Mouse (Mus musculus) left cerebral cortex, postnatal 36 days (tissue): ENCODE measurements around the gene Yipf2. TPM values are rescaled to one million over a fixed set of nuclear protein-coding genes. Genes with fewer than 3 reads are reported as not detected.
A peak's percentile ranks its signal among the peaks of the same experiment; 100 is the strongest.
"Not testable (repeated sequence)": the region's sequence is repeated elsewhere in the genome, so short reads cannot be mapped to it uniquely, and the experiment has no call there.

Experiments
- DNase-seq, 2 experiments: peaks; one replicate each; pipeline ENCODE4 v3.0.0; 2021 to 2022; ENCODE audit warnings: low spot score in 2 of 2, mixed read lengths in 1 of 2
- intact Hi-C: fragments of 180-260 bp; cut with DNase I; formaldehyde crosslinking; loops from one replicate; pipeline ENCODE4 v1.15.1; 2025
- total RNA-seq, 2 experiments: library from RNA; stranded (reverse); gene quantifications; 2 replicates each; pipeline ENCODE4 v1.2.3; 2021

Gene Yipf2
- total RNA-seq, 2 experiments from 2014 or later = 21.5 to 22.7 TPM

DNA sequence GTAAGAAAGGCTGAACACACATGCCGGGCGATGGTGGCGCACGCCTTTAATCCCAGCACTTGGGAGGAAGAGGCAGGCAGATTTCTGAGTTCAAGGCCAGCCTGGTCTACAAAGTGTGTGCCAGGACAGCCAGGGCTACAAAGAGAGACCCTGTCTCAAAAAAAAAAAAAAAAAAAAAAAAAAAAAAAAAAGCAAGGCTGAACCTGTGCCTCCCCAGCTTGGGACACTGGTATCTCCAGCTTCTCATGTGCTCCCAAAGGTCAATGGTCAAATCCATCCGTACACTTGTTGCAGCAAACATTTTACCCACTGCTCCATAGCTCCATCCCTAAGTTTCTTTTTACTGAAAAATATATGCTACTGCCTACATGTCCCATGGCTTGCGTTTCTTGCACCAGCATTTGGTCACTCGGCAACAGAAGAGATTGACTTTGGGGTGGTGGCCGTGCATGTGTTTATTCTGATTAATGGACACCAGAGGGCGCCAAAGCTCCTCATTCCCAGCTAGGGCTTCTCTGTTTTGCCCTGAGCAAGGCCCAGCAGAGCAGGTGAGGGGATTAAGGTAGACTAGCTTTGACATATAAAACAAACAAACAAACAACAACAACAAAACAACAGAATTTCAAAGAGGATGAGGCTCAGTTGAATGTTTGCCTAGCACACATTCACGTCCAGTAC is 9.2 kb upstream of the Yipf2 start:
- intact Hi-C loops = loop anchor here (5.0 kb wide), 1 partner anchor 270 kb away; no protein-coding TSS in a partner anchor
- DNase-seq = peak; percentile 52 to 63

DNA sequence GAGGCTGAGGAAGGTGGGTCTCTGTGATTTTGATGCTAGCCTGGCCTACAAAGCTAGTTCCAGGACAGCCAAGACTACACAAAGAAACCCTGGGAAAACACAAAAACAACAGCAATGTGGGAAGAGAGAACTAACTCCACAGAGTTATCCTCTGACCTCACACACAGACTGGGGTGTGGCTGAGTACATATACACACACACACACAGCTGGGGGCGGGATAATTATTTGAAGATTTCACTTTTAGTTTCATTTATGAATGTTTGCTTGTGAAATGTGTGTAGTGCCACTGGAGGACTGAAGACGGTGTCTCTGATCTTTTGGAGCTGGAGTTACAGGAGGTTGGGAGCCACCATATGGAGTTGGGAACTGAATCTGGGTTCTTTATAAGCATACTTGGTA is 8.4 kb upstream of the Yipf2 start:
- intact Hi-C loops = loop anchor here (5.0 kb wide), 1 partner anchor 271 kb away; no protein-coding TSS in a partner anchor
- no peak for DNase-seq

DNA sequence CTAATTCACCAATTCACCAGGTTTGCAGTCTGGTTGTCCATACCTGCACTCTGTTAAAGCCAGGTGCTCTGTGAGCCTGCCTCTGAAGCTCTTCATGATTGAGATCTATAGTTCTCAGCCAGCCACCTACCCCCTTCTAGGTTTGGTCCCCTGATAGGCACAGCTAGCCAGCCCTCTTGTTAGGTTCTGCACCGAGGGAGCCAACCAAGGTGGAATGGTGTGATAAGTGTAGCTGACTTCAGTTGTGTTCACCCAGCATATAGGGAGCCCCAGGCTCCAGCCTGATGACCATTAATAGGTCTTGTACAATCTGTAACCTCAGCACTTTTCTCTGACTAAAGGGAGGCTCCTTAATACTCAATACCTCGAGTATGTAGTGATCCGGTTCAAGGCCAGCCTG is 7.6 kb upstream of the Yipf2 start:
- no peak for DNase-seq
- intact Hi-C loops = loop anchor here (5.0 kb wide), 1 partner anchor 272 kb away; no protein-coding TSS in a partner anchor

DNA sequence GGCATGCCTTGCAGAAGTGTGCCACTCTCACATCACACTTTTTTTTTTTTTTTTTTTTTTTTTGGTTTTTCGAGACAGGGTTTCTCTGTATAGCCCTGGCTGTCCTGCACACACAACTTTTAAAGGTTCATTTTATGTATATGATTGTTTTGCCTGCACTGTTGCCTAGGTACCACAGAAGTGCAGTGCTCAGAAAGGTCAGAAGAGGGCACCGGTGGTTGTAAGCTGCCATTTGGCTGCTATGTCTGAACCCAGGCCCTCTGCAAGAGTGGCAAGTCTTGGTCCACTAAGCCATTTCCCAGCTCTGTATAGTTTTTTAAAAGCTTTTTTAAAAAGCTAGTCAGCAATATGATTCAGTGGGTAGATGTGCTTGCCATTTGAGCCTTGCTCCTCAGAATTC is 5.6 kb upstream of the Yipf2 start:
- intact Hi-C loops = no loop called here

DNA sequence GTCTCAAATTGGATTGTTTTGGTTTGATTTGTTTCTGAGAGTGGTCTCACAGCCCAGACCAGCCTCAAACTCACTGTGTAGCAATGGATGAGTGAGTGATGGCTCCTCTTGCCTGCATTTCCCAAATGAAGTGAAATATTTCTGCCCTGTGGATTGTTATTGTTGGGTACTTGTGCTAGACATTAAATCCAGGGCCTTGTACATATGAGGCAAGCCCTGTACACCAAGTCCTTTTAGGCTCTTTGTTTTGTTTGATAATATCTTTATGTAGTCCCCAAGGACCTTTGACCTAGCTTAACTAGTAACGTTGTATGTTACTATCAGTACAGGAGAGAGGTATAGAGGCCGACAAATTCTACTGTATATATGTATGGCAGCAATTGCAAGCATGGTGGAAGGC is 2.2 kb upstream of the Yipf2 start:
- intact Hi-C loops = no loop called here
- DNase-seq = no peak

More for the DNA sequence above, 5.6 kb upstream of the Yipf2 start:
- DNase-seq = no peak

DNA sequence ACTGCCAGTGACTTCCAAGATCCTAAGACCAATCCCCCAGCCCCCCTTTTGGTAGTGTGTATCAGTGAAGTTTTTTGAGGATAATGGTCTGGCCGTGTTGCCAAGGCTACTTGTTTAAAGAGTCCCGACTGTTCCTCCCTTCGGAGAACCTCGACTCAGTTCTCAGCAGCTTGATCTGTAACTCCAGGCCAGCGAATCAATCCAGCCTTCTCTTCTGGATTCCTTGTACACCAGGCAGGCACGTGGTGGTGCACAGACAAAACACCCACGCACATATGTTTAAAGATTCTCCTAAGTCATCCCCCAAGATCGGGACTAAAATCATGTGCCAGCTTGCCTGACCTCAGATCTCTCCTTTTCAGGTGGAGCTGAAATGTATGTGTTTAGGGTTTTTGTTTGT is 1.7 kb upstream of the Yipf2 start:
- intact Hi-C loops, DNase-seq: not testable (repeated sequence)

DNA sequence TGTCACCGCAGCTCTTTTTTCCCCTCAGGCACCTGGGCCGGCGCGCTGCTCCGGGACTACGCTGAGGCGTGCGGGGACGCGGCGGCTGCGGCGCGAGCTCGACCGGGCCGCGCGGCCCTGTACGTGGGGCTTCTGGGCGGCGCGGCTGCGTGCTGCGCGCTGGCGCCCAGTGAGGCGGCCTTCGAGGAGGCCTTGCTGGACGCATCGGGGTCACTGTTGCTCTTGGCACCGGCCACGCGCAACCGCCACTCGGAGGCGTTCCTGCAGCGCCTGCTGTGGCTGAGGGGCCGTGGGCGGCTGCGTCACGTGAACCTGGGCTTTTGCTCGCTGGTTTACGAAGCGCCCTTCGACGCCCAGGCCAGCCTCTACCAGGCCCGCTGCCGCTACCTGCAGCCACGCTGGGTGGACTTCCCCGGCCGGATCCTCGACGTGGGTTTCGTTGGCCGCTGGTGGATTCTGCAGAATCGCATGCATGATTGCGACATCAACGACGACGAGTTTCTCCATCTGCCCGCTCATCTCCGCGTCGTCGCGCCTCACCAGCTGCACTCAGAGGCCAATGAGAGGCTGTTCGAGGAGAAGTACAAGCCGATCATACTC is 594 bp upstream of the Yipf2 start:
- intact Hi-C loops = no loop called here
- DNase-seq = peak; percentile 76 to 78

DNA sequence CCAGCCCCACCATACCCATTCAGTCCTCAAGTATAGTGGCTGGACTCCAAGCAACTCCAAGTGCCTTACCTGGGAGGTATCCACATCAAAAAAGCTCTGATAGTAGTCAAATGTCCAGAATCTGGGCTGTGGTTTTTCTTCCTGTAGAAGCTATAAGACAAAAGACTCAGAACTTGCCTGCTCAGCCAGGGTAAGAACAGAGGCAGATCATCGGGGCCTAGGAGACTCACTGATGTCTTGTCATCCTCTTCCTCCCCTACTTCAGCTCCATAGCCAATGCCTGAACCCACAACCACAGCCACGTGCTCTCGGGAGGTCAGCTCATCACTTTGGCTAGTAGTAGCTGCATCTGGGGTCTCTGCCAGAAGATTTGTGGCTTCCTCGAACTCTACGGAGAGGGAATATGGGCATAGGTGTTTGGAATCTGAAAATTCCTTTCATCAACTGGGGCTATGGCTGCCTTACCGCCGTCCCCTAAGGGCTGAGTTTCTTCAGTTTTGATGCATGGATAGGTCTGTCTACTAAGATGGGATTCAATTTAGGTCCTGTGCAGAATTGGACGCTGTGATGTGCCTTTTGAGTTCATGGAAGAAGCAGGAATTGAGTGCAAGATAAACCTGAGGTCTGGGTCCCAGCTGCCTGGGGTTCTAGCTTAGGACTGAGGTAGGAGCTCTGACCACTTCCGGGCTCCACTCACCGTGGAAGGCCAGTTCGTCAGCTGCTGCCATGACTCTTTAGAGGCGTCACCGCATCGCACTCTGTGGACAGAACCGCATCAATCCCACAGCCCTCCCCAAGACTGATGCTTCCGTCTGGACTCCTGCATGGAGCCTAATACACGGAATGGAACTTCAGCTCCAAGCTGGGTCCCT is 561 bp downstream of the Yipf2 start:
- intact Hi-C loops = loop anchor here (1.0 kb wide), 1 partner anchor 46 kb away; the partner anchor contains the start of gene Carm1
- no peak for DNase-seq

DNA sequence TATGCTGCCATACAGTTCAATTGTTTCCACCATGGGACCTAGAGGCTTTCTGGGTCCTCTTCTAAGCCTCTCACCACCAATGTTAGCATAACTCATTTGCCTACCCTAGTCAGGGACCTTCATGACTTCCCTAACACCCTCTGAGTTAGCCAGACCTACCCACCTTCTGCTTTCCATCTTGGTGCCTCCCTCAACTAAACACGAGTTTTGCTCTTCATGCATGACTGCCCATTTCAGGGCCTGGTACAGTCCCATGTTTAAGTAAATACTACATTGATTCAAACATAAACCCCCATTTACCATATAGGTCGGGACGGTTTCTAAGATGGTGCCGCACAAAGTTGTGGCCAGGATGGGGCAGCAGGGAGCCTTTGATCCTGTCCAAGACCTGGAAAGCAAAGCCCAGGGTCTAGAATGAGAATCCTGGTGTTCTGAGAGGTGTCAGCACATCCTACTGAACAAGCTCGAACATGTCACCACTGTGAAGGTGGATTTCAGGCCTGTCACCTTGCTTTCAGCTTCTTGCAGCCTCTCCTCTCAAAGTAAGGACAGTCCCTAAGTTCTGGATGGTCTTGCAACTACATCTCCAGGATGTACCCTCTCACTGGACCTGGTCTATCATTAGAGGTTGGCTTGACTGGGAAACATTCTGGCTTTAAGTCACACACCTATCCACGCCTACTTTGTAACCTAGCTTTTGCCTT is 1.3 kb downstream of the Yipf2 start:
- intact Hi-C loops = no loop called here
- DNase-seq = no peak

DNA sequence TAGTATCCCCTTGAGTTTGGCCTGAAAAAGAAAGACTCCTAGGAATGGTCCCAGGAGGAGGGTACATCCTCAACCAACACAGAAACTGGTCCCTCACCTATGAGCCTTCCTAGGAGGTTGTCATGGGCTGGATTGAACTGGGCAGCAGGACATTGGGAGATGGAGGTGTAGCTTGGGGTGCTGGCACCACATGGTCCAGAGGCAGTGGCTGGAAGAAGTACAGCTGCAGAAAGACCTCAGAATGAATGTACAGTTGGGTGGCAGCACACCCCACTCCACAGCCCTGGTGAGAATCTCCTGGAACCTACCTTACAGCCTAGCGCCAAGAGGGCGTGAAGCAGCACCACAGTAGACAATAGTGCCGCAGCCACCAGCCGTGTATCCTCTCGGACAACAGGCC is 3.1 kb downstream of the Yipf2 start:
- DNase-seq = no peak
- intact Hi-C loops = no loop called here

DNA sequence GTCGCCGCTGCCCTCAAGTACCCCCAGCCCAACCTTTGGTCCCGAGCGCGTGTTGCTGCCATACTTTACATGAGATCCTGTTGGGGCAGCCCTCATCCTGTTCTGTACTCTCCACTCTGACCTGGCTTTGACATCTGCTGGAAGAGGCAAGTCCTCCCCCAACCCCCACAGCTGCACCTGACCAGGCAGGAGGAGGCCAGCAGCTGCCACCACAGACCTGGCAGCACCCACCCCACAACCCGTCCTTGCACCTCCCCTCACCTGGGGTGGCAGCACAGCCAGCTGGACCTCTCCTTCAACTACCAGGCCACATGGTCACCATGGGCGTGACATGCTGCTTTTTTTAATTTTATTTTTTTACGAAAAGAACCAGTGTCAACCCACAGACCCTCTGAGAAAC is 4.3 kb downstream of the Yipf2 start:
- DNase-seq = no peak
- intact Hi-C loops = no loop called here

DNA sequence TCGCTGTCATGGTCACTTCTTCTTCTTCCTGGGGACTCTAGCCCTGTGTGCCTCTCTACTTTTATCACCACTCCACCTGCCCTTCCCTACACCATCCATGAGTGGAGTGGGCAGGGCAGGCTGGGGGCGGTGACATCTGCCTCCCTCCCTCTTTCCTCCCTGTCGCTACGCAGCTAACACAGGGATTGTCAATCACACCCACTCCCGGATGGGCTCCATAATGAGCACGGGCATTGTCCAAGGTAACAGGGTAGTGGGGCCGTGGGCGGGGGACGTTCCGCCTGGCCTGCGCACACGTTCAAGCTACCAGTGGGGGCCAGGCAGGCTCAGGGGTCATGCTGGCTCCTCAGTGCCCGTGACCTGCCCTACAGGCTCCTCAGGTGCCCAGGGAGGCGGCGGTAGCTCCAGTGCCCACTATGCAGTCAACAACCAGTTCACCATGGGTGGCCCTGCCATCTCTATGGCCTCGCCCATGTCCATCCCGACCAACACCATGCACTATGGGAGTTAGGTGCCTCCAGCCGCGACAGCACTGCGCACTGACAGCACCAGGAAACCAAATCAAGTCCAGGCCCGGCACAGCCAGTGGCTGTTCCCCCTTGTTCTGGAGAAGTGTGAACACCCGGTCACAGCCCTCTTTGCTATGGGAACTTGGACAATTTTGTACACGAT is 4.8 kb downstream of the Yipf2 start:
- intact Hi-C loops = no loop called here
- no peak for DNase-seq

DNA sequence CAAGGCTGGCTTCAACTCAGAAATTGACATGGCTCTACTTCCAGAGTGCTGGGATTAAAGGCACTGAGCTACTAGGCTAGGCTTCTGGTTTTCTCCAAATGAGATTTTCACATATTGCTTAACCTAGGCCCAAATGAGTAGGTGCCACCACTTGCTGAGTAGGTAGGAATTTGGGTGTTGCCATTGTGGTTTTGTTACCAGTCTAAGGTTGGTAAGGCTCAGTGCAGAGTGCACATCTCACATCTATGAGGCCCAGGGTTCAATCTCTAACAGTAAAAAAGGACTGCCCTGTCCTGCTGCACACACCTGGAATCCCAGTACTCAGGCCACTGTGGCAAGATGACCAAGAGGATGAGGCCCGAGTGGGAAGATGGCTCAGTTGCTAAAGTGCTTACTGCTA is 7.2 kb downstream of the Yipf2 start:
- intact Hi-C loops = no loop called here
- DNase-seq = no peak

DNA sequence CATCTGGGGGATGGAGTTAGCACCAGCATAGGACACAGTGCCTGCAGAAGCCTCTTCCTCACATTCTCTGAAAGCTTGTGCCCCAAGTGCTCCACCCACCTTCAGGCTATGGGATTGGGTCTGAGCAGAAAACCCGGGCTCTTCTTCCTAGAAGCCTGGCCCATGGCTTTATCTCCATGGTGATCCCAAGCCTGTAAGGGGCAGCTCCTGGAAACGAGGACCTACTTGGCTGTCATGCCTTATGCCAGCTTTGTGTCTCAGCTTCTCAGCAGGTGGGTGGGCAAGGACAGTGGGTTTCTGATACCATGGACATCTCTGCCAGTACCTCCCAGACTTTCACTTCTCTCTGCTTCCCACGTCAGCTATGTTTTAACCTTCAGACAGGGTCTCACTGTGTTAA is 14.4 kb downstream of the Yipf2 start:
- no peak for DNase-seq
- intact Hi-C loops = no loop called here

DNA sequence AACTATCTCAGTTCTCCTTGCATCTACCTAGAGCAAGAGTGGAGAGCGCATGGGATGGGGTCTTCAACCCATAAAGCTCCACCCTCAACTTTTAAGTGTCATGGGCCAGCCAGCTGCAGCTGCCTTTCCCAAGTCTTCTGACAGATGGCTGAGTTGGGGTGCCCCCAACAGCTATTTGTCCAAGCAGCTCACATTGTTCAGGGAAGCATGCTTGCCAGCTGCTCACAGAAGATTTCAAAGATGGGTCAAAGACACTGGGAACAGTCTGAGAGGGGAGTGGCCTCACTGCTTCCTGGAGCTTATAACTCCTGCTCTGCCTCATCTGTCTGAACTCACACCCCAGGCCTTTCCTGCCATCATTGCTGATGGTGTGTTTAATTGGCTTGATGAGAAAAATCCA is 16.3 kb downstream of the Yipf2 start:
- DNase-seq = no peak
- intact Hi-C loops = no loop called here

DNA sequence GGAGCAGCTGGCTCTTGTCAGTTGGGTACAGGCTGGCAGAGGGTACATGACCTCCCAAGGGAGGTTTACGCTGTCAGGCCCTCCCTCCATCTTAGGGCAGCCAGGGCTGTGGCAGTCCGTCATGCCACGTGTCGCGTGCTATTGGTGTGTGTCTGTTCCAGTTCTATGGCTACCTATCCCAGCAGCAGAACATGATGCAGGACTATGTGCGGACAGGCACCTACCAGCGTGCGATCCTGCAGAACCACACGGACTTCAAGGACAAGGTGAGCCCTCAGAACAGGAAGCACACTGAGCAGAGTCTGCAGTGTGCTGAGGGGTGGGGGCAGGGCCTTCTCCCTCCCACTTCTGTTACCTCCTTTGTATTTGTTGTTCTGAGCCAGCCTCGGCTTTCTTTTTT is 17.4 kb downstream of the Yipf2 start:
- no peak for DNase-seq
- intact Hi-C loops = no loop called here

DNA sequence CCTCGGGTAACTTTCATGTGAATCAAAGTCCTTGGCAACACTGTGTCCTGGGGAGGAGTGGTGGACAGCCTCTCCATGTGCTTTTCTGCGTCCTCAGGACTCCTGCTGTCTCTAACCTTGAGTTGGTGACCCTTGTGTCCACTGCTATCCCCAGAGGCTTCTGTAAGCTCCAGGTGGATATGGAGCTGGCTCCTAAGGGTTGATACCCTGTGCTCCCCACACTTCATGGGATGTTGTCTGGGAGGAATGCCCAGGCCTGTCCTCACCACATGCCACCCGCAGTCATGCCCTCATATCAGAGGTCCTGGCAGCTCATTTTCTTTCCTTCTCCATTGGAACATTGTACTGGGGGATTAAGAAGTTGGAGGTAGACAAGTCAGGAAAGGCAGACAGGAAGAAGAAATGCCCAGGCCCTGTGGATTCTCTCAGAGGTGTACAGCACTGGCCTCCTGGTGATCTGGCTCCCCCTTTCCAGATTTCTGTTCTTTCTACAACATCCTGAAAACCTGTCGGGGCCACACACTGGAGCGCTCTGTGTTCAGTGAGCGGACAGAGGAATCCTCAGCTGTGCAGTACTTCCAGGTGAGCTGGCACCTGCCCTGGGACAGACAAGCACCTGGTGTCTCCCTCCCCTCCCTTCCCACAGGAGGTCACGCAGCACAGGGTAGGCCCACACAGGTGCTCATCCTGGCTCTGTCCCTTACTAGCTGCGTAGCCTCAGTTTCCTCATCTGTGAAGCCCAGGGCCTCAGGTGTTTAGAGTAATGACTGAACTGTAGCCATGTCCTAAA is 18.4 kb downstream of the Yipf2 start:
- DNase-seq = no peak
- intact Hi-C loops = no loop called here

DNA sequence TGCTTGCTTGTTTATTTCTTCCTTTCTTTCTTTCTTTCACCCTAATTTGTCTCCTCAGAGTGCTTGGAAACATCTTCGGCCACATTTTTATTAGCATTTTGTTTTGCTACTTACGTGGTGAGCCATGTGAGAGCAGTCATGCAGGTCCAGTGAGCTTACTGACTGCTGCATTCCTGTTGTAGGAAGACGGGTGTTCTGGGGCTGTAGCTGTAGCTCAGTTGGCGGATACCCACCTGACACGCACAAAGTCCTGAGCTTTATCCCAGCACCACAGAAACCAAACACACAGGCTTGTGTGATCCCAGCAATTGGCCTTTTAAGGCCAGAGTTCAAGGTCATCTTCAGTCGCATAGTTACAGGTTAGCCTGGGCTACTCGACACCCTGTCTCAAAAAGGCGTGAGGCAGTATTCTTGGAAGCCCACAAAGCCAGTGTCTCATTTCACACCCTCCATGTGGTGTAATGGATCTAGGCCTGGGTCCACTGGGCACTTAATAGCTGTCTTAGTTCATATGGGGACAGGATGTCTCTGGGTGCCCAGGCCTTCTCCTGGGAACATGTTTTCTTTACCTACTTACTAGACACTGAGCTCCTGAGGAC is 23.9 kb downstream of the Yipf2 start:
- no peak for DNase-seq
- intact Hi-C loops = no loop called here
